Mouse (Mus musculus): ENCODE measurements around the gene Fam43a. TPM values are rescaled to one million over a fixed set of nuclear protein-coding genes. Genes with fewer than 3 reads are reported as not detected.

The Fam43a gene
- total RNA-seq (2021) = 10 to 100 TPM; 11.8 to 14.2 TPM

- intact Hi-C loops (cut with DNase I) = loop anchor here (2.0 to 10.0 kb wide), 4 partner anchors 63 to 755 kb away; no protein-coding TSS in a partner anchor
- DNase-seq (ENCODE audit: low spot score in 2 of 2) = peak; percentile 81 to 90
Observed at GRCm38 (mm10) chr16:30599491-30600268, at the start of gene Fam43a. TSS of gene Fam43a (plus strand) at chr16:30599723.

DNA sequence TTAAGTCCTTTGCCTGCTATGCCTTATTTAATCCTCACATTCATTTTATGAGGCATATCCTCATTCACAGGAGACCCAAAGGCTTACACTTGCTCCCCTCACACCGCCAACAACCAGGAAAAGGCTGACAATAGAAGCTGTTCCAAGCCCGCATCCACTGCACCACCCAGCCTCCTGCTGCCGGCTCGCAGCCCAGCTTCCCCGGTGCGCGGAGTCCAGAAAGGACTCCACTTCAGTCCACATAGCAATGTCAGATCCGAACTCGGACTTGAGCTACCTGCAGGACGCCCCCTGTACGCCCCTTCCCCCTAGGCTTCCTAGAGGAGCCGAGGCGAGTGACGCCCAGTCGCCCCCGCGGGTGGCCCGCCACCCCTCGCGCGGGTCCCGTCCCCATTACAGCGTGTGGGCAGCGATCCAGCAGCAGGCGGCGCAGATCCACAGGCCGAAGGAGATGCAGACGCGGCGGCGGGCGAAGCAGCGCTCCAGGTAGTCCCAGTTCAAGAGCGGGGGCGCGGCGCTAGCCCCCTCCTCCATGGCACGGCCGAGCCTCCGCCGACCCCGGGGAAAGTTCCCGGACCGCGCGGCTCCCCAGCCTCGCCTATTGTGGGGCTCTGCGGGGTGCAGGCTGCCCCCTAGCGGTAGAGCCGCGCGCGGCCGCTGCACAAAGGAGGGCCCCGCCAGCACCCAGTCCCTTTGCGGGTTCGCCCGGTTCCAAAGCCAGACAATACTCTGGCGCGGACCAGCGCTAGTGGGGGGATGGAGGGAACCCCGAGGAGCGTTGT is 49.4 kb upstream of the Fam43a start:
- DNase-seq (ENCODE audit: low spot score in 2 of 2) = peak; percentile 83 to 86
- intact Hi-C loops (cut with DNase I) = no loop called here

DNA sequence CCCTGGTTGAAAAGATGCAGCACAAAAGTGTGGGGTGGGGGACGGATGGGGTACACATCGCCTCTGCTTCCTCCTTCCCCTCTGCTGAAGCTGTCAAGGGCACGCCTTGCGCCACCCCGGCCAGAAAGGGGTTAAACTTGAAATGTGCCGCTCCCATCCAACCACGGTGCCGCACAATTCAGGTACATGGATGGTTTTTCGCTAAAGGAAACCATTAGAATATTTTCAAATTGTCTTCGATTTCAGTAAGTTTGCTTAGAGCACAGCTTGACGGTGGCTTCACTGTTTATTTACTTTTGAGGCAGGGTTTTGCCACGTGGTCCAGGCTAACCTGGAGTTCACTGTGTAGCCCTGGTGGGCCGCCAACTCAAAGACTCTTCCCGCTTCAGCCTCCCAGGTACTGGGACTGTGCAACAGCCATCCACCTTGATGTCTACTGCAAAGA is 48.8 kb upstream of the Fam43a start, which contains the start of gene Tmem44:
Gene Tmem44, minus strand, starts transcription at position 95 of the 445 bp plus-strand sequence.
- DNase-seq (ENCODE audit: low spot score in 2 of 2) = no peak
- intact Hi-C loops (cut with DNase I) = no loop called here

- DNase-seq (ENCODE audit: low spot score in 2 of 2) = peak; percentile 68 to 77
- intact Hi-C loops (cut with DNase I) = no loop called here
Observed at GRCm38 (mm10) chr16:30552621-30553338, 46.7 kb upstream of the Fam43a start.

DNA sequence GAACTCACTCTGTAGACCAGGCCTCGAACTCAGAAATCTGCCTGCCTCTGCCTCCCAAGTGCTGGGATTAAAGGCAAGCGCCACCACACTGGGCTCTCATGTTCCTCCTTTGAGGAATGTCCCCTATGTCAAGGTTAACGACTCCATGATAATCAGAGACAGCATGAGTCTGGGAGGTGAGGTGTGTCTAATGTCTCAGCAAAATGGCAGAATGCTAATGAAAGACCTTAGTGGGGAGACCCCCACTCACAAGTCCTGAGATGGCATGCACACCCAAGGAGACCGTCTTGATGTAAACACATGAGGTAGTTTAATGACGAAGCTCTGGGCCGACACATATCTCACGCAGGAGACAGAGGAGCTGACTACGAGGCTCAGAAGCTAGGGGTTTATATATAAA is 45.4 kb upstream of the Fam43a start:
- no peak for DNase-seq (ENCODE audit: low spot score in 2 of 2)
- intact Hi-C loops (cut with DNase I) = no loop called here

DNA sequence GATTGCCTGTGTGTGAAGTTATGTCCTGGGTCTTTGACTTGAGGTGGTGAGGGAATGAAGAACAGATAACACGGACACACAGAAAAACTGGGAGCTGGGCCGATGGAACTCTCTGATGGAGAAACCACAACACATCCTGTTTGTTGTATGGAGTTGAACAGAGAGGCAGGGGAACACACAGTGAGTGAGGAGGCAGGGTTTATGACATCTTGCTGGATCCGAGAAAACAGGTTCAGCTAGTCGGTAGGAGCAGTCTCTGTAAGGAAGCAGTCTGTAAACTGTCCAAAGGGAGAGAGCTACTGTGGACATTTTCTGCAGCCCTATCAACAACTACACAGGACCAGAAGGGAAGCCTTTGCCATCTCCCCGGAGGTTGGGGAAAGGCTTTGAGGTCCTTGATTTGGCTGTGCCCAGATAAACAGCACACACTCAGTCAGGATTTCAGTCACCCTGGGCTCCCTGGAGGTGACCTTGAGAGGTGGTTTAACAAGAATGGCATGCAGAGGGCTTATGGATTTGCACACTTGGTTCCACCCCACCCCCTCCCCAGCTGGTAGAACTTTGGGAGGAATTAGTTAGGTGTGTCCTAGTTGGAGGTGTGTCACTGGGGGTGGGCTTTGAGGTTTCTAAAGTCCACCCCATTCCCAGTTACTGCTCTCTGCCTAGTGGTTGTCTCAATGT is 40.1 kb upstream of the Fam43a start:
- intact Hi-C loops (cut with DNase I) = no loop called here
- DNase-seq (ENCODE audit: low spot score in 2 of 2) = no peak

GRCm38 (mm10) chr16:30560601-30561000 is 38.9 kb upstream of the Fam43a start:
- intact Hi-C loops (cut with DNase I) = no loop called here
- no peak for DNase-seq (ENCODE audit: low spot score in 2 of 2)

DNA sequence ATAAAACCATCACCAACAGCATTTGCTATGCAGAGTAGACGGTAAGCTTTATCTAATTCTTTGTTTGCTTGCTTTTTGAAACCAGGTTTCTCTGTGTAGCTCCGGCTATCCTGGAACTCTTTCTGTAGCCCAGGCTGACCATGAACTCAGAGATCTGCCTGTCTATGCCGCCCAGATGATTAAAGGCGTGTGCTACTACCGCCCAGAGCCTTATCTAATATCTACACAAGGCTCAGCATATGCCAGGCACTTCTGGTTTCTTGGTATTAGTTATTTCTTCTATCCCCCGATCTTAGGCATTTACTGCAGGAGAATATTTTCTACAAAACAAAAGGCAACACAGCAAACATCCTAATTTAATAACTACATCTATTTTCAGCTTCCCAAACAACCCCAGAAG is 33.9 kb upstream of the Fam43a start:
- intact Hi-C loops (cut with DNase I) = no loop called here
- DNase-seq (ENCODE audit: low spot score in 2 of 2) = no peak

- intact Hi-C loops (cut with DNase I) = no loop called here
- DNase-seq (ENCODE audit: low spot score in 2 of 2) = no peak
Observed at GRCm38 (mm10) chr16:30570173-30570572, 29.4 kb upstream of the Fam43a start.

DNA sequence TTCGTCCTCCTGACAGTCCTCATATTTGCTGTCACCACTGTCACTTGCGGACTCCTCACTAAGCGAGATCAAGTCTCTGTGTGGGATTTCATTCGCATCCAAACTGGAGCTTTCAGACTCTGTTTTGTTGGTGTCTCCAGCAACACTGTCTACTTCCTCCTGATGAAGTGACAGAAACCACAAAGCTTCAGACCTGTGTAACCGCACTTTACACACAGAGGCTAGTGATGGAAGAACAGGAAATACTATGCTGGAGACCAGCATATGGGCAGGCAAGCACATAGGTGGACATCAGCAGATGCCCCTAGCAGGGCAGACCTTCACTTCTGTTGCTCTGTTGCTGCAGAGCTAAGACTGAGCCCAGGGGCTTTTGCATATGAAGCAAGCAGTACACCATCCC is 28.1 kb upstream of the Fam43a start:
- no peak for DNase-seq (ENCODE audit: low spot score in 2 of 2)
- intact Hi-C loops (cut with DNase I) = no loop called here

- DNase-seq (ENCODE audit: low spot score in 2 of 2) = no peak
- intact Hi-C loops (cut with DNase I) = no loop called here
Observed at GRCm38 (mm10) chr16:30572239-30572638, 27.3 kb upstream of the Fam43a start.

GRCm38 (mm10) chr16:30575815-30576214 is 23.7 kb upstream of the Fam43a start:
- intact Hi-C loops (cut with DNase I) = no loop called here
- DNase-seq (ENCODE audit: low spot score in 2 of 2) = no peak

DNA sequence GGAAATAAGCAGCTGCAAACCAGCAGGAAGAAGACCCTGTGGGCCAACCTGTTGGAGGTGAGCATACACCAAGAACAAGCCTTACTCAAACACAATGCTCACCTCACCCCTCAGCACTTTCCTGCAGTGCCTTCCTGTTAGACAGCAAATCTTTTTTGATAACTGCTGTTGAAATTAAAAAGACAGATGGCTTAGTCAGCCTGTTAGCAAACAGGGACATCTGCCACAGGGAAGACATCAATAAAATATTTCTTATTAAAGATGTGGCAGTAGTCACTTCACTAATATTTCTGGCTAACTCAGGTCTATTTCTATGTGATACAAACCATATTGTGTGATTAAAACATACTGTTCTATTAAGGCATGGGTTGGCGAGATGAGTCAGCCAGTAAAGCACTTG is 23.1 kb upstream of the Fam43a start:
- intact Hi-C loops (cut with DNase I) = no loop called here
- no peak for DNase-seq (ENCODE audit: low spot score in 2 of 2)

DNA sequence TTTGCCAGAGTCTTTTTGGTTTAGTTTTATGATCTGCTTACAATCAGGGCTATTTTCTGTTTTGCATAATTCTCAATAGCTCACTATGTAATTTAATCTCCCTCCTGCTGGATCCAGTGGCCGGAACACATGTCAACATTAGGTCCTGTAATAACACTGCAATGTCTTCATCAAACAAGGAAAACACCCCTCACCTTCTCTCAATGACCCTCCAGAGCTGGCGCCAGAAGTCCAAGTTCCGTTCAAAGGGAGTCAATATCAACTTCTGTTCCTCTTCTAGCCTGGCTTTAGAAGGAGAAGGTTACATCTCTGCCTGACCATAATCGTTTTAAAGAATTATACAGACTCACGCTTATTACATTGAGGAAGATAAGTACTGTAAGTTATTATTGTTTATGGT is 18.8 kb upstream of the Fam43a start:
- intact Hi-C loops (cut with DNase I) = no loop called here
- no peak for DNase-seq (ENCODE audit: low spot score in 2 of 2)

DNA sequence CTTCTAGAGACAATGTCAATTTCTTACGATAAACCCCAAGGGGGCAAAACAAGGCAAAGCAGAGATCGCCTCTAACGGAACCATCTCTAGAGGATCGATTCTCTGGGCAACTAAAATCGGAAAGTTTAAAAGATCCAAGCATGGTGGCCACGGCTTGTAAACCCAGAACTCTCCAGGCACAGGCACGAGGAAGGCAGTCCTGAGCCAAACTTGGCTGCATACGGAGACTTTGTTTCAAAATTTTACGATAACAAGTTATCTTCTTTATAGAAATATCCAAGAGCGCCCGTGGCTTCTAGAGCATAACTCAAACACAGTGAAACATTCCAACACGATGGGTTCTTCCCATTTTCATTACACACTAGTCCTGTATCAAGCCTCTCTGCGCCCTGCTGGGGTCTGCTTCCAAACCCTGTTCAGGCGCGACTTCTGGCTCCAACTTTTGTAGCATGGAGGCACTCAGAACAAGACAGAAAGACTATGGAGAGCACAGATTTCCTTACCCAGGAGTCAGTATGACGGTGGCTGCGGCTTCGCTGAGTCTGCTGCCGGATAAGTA is 12.5 kb upstream of the Fam43a start:
- intact Hi-C loops (cut with DNase I) = no loop called here
- no peak for DNase-seq (ENCODE audit: low spot score in 2 of 2)

GRCm38 (mm10) chr16:30587494-30588327 is 11.8 kb upstream of the Fam43a start, which contains the start of gene Lsg1:
TSS of gene Lsg1 (minus strand) at chr16:30587592.
- intact Hi-C loops (cut with DNase I) = no loop called here
- DNase-seq (ENCODE audit: low spot score in 2 of 2) = peak; percentile 87 to 95

DNA sequence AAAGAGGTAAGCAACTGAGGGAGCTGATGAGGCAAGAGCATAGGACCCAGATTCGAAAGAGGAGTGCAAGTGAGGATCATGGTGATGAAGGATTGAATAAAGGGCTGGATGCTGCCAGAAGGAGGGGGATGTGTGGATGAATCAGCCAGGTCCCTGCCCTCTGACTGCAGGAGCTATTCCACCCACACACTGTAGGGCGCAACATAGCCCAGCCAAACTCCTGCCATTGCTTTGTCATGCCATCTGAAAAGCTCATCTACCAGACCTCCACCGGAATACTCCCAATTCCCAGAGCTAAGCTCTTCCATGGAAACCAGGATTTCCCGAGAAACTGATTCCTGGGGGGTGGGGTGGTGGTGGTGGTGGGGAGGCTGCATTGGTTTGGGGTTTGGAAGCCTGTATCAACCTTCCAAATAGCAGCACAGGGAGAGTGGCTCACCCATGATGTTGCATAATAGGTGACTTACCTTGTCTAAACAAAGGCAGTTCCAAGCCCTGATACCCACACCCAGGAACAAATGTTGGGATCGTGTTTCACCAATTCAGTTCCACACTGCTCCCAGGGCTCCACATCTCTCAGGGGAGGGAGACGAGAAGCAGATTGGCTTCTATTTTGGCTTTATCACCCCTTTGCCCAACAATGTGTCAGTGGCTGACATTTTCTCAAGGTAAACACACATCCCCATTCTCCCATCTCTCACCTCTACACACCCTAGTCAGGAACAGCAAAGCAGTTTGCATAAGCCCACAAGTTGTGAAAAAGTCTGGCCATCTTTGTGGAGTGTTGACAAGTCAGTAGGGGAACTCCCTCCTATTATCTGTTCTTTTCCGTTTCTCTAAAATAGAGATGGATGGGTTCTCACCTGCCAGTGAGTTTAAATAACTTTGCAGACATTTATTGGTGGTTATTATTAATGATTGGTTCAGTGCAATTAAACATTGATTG is 9.0 kb upstream of the Fam43a start:
- intact Hi-C loops (cut with DNase I) = loop anchor here (10.0 kb wide), 1 partner anchor 764 kb away; no protein-coding TSS in a partner anchor
- DNase-seq (ENCODE audit: low spot score in 2 of 2) = no peak

Data from left cerebral cortex, postnatal 25 days (tissue).